Mouse (Mus musculus) heart, embryonic 13.5 days (tissue): ENCODE measurements at regions not wholly inside any gene's neighbourhood (a gene's known extent, or its start where the extent isn't known, plus 50 kb on each side); places are given as distances from the start of the nearest gene placed in this dataset.
A peak's percentile ranks its signal among the peaks of the same experiment; 100 is the strongest.

Experiments
- ATAC-seq: fragments of 200-750 bp; cut with Nextera tagmentation; 2 replicates; pipeline ENCODE4 v1.8.0; 2017; ENCODE audit warnings: moderate TSS enrichment; ENCODE audit not compliant: insufficient number of reproducible peaks, low FRiP score, low TSS enrichment; ENCODE audit errors: extremely low read depth
- H3K27ac ChIP-seq: fragments of 300-500 bp; sonication (generic); replicated peaks from 2 replicates; pipeline ENCODE4 v1.5.1; 2015; ENCODE audit warnings: moderate library complexity, mild to moderate bottlenecking, inconsistent platforms
- H3K27me3 ChIP-seq: fragments of 300-500 bp; sonication (generic); replicated peaks from 2 replicates; pipeline ENCODE4 v1.6.1; 2015; ENCODE audit warnings: mild to moderate bottlenecking, inconsistent platforms
- H3K36me3 ChIP-seq: fragments of 300-500 bp; sonication (generic); 2 replicates; pipeline ENCODE4 v1.6.1; 2015; ENCODE audit warnings: mild to moderate bottlenecking, inconsistent platforms
- H3K4me1 ChIP-seq: fragments of 300-500 bp; sonication (generic); 2 replicates; pipeline ENCODE4 v1.6.1; 2015; ENCODE audit warnings: inconsistent platforms
- H3K4me2 ChIP-seq: fragments of 300-500 bp; sonication (generic); 2 replicates; pipeline ENCODE4 v1.6.1; 2015; ENCODE audit warnings: inconsistent platforms, mild to moderate bottlenecking, moderate library complexity
- H3K4me3 ChIP-seq: fragments of 300-500 bp; sonication (generic); 2 replicates; pipeline ENCODE4 v1.5.1; 2015; ENCODE audit warnings: moderate library complexity, mild to moderate bottlenecking, inconsistent platforms
- H3K9ac ChIP-seq: fragments of 300-500 bp; sonication (generic); 2 replicates; pipeline ENCODE4 v1.6.1; 2015; ENCODE audit warnings: inconsistent platforms, mild to moderate bottlenecking, moderate library complexity
- H3K9me3 ChIP-seq: fragments of 300-500 bp; sonication (generic); 2 replicates; pipeline ENCODE4 v1.6.1; 2016; ENCODE audit warnings: inconsistent platforms
- whole genome bisulfite sequencing: fragments of 180-500 bp; shearing (Covaris S2); methylation state at CpG from one replicate; pipeline ENCODE4 v1.1.7; 2015; ENCODE audit warnings: mixed read lengths; 5-methylcytosine and 5-hydroxymethylcytosine counted together

DNA sequence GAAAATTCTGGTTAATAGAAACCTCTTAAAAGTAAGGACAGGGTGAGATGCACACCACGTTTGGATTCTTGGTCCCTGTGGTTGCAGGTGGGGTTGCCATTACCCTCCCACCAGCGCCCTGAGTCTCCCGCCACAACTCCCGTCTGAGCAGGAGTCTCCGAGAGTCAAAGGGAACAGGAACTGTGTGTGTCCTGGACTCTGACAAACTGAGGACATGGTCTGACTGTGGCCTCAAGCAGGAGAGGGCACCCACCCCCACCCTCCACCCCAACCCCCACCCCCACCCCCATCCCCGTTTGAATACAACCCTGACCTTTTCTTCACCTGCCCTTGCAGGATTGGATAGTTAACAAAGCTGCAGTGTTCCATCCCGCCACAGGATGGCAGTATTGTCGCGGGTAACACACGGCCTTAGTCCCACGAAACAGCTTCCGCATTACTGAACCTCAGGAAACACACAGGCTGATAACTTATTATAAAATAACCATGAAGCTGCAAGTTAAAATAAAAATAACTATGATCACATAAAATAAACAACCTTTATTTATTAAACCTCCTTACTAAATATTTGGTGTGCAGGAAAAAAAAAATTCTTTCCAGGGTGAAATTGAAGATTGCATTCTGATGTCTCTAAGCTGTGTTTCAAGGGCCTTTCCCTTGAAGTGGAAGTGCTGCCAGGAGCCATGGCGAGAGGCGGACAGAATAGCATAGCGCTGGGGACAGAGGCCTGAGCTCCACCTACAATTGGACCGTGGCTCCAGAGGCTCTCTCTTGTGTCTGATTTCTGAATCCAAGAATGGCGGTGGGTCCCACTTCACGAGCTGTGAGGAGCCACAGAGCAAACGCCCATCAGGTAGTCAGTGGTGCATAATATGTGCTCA, 90.2 kb upstream of the Gpr12 start:
- Histone ChIP-seq H3K9ac (0 out of 2 replicates have a peak overlapping the region, but pooled peaks have one; percentile 50), H3K9me3 (peaks cover 8% of the 10 kb centered on the region; the same call in 1 of the 2 replicates), H3K27me3 (peaks cover 8% of the 10 kb centered on the region; the same call in 1 of the 2 replicates), H3K4me3 (no peak overlapping the region), H3K4me1 (peaks cover 24% of the 10 kb centered on the region), H3K36me3 (no peaks in the 10 kb centered on the region), H3K27ac (peak overlapping the region; percentile 56), H3K4me2 (no peak overlapping the region)
- ATAC-seq = no peak
- 20% methylated on average over 19 of the region's 19 CpGs for WGBS

GRCm38 (mm10) chr5:146661751-146662150, 76.7 kb upstream of the Gpr12 start:
- ATAC-seq = no peak
- Histone ChIP-seq H3K27ac (no peak overlapping the region), H3K4me3 (no peak overlapping the region), H3K36me3 (no peaks in the 10 kb centered on the region), H3K9ac (no peak overlapping the region), H3K4me1 (no peaks in the 10 kb centered on the region), H3K27me3 (no peaks in the 10 kb centered on the region), H3K4me2 (no peak overlapping the region), H3K9me3 (no peaks in the 10 kb centered on the region)
- WGBS = 67% methylated on average over 8 of the region's 8 CpGs

DNA sequence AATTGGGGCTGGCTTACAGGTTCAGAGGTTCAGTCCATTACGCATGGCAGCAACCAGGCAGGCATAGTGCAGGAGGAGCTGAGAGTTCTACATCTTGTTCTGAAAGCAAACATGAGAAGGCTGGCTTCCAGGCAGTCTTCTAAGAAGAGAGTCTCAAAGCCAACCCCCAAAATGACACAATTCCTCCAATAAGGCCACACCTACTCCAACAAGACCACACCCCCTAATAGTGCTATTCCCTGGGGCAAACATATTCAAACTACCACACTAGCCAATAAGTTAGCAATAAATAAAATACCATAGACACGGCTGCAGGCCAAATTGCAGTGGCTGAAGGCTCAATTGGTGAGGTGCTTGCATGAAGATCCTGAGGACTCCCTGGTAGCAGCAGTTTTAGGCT, 72.2 kb upstream of the Gpr12 start:
- no peak for ATAC-seq
- WGBS = 78% methylated on average over 2 of the region's 2 CpGs
- Histone ChIP-seq H3K4me1 (no peaks in the 10 kb centered on the region), H3K9ac (no peak overlapping the region), H3K27me3 (no peaks in the 10 kb centered on the region; the same call in 1 of the 2 replicates), H3K36me3 (no peaks in the 10 kb centered on the region), H3K4me3 (no peak overlapping the region), H3K27ac (no peak overlapping the region), H3K9me3 (no peaks in the 10 kb centered on the region), H3K4me2 (no peak overlapping the region)

GRCm38 (mm10) chr5:146655394-146655793, 70.4 kb upstream of the Gpr12 start:
- Histone ChIP-seq H3K4me2 (no peak overlapping the region), H3K36me3 (no peaks in the 10 kb centered on the region), H3K9me3 (no peaks in the 10 kb centered on the region), H3K4me1 (no peaks in the 10 kb centered on the region), H3K4me3 (no peak overlapping the region), H3K9ac (no peak overlapping the region), H3K27me3 (no peaks in the 10 kb centered on the region; the same call in 1 of the 2 replicates), H3K27ac (peak overlapping the region; percentile 56)
- 48% methylated on average over 7 of the region's 7 CpGs for WGBS
- ATAC-seq = no peak

DNA sequence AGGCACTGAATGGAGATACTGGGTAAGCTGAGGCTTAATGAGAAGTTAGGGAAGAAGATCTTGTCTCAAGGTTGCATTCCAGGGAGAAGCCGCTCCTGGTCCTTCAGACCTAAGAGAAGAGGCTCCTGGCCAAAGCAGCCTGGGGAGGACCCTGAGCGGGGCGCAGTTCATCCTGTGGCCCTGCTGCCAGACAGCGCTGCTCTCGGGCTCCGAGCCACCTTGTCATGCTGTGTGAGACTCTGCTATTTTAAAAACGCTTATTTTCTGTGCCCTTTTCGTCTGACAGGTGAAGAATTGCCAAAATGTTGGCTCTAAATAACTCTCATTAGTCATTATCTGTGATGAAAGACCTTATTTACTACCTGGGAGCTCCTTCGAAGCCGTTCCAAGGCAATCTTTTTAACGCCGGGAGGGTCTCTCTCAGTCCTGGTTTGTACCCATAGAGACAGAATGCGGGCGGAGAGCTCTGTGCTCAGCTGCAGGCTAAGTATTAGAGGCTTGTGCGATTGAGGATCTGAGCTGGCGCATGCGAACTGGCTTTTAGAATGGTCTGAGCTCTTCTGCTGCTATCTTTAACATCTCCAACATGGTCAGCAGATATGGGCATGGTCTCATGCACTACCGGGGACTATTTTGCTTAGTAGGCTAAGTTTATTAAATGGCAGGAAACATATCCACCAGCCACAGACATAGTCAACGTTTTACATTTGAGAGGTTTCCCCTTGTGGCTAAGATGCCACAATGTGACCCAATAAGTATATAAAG, 68.8 kb upstream of the Gpr12 start:
- no peaks in the 10 kb centered on the region for H3K9me3 ChIP-seq
- no peaks in the 10 kb centered on the region; the same call in 1 of the 2 replicates for H3K27me3 ChIP-seq
- ATAC-seq = no peak
- H3K27ac ChIP-seq = no peak overlapping the region
- no peak overlapping the region for H3K4me2 ChIP-seq
- H3K4me3 ChIP-seq = no peak overlapping the region
- H3K36me3 ChIP-seq = no peaks in the 10 kb centered on the region
- no peaks in the 10 kb centered on the region for H3K4me1 ChIP-seq
- WGBS = 76% methylated on average over 19 of the region's 19 CpGs
- no peak overlapping the region for H3K9ac ChIP-seq

DNA sequence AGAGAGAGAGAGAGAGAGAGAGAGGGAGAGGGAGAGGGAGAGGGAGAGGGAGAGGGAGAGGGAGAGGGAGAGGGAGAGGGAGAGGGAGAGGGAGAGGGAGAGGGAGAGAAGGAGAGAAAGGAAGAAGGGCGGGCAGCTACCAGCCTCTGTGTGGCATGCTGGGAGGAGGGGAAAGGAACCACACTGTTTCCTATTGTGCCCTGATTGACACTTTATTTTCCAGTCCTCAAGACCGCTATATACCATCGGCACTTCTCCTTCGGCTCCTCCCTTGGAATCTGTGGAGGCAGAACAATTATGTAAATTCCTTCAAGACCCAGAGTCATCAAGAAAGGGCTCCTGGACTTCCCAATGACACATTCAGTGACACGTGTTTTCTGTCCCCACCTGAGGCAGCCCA, 67.8 kb upstream of the Gpr12 start:
- H3K36me3 ChIP-seq = no peaks in the 10 kb centered on the region
- no peak overlapping the region for H3K9ac ChIP-seq
- no peak for ATAC-seq
- no peaks in the 10 kb centered on the region for H3K4me1 ChIP-seq
- no peak overlapping the region for H3K4me2 ChIP-seq
- WGBS = 62% methylated on average over 5 of the region's 5 CpGs
- no peak overlapping the region for H3K4me3 ChIP-seq
- no peak overlapping the region for H3K27ac ChIP-seq
- H3K27me3 ChIP-seq = no peaks in the 10 kb centered on the region; the same call in 1 of the 2 replicates
- H3K9me3 ChIP-seq = no peaks in the 10 kb centered on the region

GRCm38 (mm10) chr5:146648519-146649060, 63.6 kb upstream of the Gpr12 start:
- Histone ChIP-seq H3K4me2 (no peak overlapping the region), H3K4me3 (no peak overlapping the region), H3K9me3 (no peaks in the 10 kb centered on the region), H3K36me3 (no peaks in the 10 kb centered on the region), H3K27me3 (no peaks in the 10 kb centered on the region; the same call in 1 of the 2 replicates), H3K27ac (no peak overlapping the region), H3K9ac (no peak overlapping the region), H3K4me1 (no peaks in the 10 kb centered on the region)
- 71% methylated on average over 4 of the region's 4 CpGs for WGBS
- no peak for ATAC-seq

GRCm38 (mm10) chr5:146647628-146648380, 62.8 kb upstream of the Gpr12 start:
- Histone ChIP-seq H3K4me2 (no peak overlapping the region), H3K4me3 (no peak overlapping the region), H3K36me3 (no peaks in the 10 kb centered on the region), H3K27me3 (no peaks in the 10 kb centered on the region), H3K27ac (no peak overlapping the region), H3K4me1 (no peaks in the 10 kb centered on the region), H3K9ac (no peak overlapping the region), H3K9me3 (no peaks in the 10 kb centered on the region)
- 61% methylated on average over 11 of the region's 11 CpGs for WGBS
- no peak for ATAC-seq

GRCm38 (mm10) chr5:146644499-146644898, 59.5 kb upstream of the Gpr12 start:
- H3K9me3 ChIP-seq = no peaks in the 10 kb centered on the region
- WGBS = 5% methylated on average over 4 of the region's 4 CpGs
- no peaks in the 10 kb centered on the region for H3K36me3 ChIP-seq
- no peak overlapping the region for H3K4me2 ChIP-seq
- H3K9ac ChIP-seq = no peak overlapping the region
- no peak overlapping the region for H3K4me3 ChIP-seq
- no peak for ATAC-seq
- H3K27ac ChIP-seq = no peak overlapping the region
- no peaks in the 10 kb centered on the region for H3K27me3 ChIP-seq
- H3K4me1 ChIP-seq = no peaks in the 10 kb centered on the region

- H3K36me3 ChIP-seq = no peaks in the 10 kb centered on the region
- no peak overlapping the region for H3K4me3 ChIP-seq
- H3K4me1 ChIP-seq = no peaks in the 10 kb centered on the region
- no peak overlapping the region for H3K27ac ChIP-seq
- no peak overlapping the region for H3K9ac ChIP-seq
- no peak for ATAC-seq
- H3K27me3 ChIP-seq = no peaks in the 10 kb centered on the region
- H3K4me2 ChIP-seq = no peak overlapping the region
- 67% methylated on average over 6 of the region's 6 CpGs for WGBS
- peaks cover 11% of the 10 kb centered on the region for H3K9me3 ChIP-seq
Observed at GRCm38 (mm10) chr5:146641931-146642330, 56.9 kb upstream of the Gpr12 start.

DNA sequence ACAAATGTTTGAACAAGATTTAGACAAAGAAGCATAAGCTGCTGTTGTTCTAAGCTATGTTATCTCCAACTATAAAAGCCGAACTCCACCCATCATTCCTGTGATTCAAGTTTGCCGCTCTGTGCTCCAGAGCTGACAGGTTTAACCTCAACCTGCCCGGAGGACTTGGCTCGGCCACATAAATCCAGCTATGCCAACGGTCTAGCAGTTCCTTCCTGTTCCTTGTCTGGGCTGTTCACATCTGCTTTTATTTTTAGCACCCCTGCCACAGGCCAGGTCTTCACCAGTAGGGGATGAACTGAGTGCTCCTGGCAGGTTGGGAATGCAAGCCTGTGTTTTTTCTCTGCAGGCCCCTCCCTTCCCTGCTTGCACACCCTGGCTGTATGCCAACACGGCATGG, 51.8 kb upstream of the Gpr12 start:
- no peak overlapping the region for H3K4me3 ChIP-seq
- H3K9ac ChIP-seq = no peak overlapping the region
- peaks cover 11% of the 10 kb centered on the region for H3K9me3 ChIP-seq
- no peaks in the 10 kb centered on the region for H3K36me3 ChIP-seq
- no peak for ATAC-seq
- H3K27ac ChIP-seq = no peak overlapping the region
- WGBS = 65% methylated on average over 6 of the region's 6 CpGs
- no peaks in the 10 kb centered on the region for H3K27me3 ChIP-seq
- no peaks in the 10 kb centered on the region for H3K4me1 ChIP-seq
- no peak overlapping the region for H3K4me2 ChIP-seq
